Mouse (Mus musculus): Measurements from ENCODE around the gene Pkd1.

The Pkd1 gene

DNA sequence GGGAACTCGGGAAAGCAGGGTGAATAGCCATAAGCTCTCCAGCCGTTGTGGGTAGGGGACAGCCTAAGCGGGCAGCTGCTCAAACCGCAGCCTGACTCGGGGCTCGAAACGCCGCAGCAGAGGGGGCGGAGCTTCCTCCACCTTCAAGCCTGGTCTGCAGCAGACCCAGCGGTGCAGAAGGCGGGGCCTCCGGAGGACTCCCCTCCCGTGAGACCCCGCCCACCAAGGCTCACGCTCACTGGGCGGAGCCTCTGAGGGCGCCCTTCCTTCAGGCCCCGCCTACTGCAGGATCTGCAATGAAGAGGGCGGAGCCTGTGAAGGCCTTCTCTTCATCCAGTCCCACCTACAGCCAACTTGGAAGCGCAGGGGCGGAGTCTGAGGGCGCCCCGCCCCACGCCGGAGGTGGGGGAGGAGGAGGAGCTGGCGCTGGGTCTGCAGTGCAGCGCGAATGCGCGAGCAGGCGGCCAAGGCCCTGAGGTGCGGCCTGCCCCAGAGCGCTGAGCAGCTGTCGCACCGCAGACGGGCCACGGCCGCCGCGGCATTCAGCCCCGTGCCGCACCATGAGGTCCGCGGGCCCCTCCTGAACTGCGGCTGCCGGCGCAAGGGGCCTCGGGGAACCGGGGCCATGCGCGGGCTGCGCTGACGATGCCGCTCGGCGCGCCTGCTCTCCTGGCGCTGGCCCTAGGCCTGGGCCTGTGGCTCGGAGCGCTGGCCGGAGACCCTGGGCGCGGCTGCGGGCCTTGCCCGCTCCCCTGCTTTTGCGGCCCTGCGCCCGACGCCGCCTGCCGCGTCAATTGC, at the start of gene Pkd1:
Gene Pkd1 (plus strand): TSS at position 217 of the 798 bp plus-strand sequence.
- peak; percentile 99 for DNase-seq (ENCODE audit: low spot score)

DNA sequence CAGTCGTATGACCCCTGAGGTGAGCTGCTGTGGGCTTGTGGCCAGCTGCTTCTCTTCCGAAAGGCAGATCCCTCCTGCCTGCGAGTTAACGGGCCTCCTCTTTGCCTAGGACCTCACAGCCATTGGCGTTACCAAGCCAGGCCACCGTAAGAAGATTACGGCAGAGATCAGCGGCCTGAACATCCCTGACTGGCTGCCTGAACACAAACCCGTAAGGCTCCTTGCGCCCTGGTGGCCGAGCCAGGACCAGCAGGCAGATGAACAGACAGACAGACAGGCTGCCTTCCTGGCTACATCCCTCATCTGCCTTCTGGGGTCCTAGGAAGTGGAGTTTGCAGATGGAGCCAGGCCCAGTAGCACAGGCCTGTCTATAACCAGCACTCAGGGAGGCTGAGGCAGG, 47.4 kb upstream of the Pkd1 start:
- DNase-seq (ENCODE audit: low spot score): no peak

DNA sequence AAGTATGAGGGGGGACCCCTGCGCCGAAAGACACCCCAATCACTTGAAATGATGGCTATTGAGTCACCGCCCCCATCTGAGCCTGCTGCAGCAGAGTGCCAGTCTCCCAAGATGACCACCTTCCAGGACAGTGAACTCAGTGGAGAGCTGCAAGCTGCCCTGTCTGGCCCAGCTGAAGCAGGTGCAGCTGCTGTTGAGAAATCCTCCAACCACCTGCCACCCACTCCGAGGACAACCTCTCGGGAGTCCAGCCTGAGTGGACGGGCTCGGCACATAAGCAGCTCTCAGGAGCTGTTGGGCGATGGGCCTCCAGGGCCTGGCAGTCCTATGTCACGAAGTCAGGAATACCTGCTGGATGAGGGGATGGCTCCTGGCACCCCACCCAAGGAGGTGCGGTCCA, 45.5 kb upstream of the Pkd1 start:
- DNase-seq (ENCODE audit: low spot score): no peak

DNA sequence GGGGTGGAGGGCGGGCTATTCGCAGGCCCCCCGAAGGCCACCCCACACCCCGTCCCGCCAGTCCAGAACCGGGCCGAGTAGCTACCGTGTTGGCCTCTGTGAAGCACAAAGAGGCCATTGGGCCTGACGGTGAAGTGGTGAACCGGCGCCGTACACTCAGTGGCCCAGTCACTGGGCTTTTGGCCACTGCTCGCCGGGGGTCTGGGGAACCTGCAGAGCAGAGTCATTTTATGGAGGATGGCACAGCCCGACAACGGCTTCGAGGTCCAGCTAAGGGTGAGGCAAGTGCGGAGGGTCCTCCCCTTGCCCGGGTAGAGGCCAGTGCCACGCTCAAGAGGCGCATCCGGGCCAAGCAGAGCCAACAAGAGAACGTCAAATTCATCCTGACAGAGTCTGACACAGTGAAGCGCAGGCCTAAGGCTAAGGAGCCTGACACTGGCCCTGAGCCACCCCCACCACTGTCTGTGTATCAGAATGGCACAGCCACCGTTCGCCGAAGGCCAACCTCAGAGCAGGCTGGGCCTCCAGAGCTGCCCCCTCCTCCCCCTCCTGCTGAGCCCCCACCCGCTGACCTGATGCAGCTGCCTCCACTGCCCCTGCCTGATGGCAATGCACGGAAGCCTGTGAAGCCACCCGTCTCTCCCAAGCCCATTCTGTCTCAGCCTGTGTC, 44.2 kb upstream of the Pkd1 start:
- DNase-seq (ENCODE audit: low spot score): no peak

DNA sequence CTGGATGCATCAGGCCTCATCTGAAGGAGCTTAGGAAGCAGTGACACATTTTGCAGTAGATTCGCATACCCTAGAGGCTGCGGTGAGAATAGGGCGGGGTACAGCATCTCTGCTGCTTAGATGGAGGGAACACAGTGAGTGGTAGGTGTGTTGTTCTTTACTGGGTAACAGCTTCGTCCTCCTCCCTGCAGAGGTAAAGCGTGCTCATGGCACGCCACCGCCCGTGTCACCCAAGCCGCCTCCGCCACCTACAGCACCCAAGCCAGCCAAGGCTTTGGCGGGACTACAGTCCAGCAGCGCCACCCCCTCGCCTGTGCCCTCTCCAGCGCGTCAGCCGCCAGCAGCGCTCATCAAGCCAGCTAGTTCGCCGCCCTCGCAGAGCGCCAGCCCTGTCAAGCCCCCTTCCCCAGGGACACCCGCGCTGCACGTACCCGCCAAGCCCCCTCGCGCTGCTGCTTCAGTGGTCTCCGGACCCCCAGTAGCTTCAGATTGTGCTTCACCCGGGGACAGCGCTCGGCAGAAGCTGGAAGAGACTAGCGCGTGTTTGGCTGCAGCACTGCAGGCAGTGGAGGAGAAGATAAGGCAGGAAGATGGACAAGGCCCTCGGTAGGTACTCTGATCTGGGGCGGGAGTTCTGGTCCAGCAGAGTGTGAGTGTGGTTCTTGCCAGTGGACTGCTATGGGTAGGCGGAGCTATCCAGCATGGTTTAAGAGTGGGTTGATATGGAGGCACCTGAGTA, 43.1 kb upstream of the Pkd1 start:
- DNase-seq (ENCODE audit: low spot score): no peak

DNA sequence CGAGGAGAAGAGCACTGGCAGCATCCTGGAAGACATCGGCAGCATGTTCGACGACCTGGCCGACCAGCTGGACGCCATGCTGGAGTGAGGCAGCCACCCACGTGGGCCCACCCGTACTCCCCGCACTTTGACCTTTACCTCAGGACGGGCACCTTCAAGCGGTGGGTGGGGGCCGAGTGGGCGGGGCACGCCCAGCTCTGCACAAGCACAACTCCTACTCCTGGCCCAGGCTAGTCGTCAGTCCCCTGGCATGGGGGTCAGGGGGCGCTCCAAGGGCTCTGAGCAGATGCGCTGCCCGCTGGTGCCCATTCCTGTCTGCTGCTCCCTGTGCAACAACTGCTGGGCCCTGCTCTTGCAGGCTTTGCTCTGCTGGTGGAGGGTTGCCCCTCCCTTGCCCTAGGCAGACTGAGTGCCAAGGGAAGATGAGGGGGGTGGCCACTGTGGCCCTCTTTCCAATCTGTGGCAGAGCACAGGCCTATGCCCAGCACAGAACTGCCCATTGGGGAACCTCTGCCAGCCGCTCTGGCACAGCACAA, 42.4 kb upstream of the Pkd1 start:
- DNase-seq (ENCODE audit: low spot score): no peak

DNA sequence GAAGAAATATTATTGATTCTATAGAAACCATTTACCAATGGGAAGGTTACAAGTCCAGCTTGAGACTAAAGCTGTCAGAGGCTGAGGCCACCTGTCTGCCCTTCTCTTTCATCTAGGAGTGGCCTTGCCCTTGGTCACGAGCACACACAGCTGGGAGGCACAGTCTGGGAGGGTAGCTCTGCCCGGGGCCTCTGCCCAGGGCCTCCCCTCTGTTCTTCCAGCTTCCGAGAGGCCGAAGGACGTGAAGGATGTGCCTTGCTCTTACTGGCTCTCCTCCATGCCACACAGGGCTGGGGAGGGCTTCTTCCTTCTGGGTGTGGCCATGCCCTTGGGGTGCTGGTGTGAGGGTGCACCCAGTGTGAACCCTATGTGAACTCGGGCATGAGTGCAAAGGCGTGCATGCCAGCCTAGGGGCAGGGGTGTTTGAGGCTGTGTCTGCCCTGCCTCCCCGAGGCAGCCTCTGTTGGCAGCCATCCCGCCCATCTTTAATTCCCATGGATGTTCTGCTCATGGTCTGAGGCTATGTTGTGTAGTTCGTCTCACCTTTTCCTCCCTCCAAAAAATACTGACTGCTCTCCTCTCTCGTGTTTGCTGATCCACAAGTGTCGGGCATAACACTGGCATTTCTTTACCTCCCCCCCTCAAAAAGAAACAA, 41.7 kb upstream of the Pkd1 start:
- no peak for DNase-seq (ENCODE audit: low spot score)

DNA sequence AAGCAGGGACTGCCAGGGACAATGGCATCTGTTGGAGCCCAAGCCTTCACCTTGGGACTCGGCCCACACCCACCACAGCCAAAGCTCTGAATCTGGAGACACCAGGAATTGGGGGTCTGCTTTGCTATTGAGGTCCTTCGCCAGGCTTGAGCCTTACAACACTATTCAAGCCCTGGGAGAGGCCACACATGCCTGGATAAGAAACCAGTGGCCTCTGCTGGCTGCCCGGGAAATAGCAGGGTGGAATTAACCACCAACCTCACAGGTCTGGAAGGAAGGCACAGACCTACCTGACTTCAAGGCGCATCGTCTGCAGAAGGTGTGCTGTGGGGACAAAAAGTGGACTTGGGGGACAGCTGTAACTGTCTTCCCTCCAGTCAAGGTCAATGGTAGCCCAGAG, 36.0 kb upstream of the Pkd1 start:
- peak; percentile 52 for DNase-seq (ENCODE audit: low spot score)

DNA sequence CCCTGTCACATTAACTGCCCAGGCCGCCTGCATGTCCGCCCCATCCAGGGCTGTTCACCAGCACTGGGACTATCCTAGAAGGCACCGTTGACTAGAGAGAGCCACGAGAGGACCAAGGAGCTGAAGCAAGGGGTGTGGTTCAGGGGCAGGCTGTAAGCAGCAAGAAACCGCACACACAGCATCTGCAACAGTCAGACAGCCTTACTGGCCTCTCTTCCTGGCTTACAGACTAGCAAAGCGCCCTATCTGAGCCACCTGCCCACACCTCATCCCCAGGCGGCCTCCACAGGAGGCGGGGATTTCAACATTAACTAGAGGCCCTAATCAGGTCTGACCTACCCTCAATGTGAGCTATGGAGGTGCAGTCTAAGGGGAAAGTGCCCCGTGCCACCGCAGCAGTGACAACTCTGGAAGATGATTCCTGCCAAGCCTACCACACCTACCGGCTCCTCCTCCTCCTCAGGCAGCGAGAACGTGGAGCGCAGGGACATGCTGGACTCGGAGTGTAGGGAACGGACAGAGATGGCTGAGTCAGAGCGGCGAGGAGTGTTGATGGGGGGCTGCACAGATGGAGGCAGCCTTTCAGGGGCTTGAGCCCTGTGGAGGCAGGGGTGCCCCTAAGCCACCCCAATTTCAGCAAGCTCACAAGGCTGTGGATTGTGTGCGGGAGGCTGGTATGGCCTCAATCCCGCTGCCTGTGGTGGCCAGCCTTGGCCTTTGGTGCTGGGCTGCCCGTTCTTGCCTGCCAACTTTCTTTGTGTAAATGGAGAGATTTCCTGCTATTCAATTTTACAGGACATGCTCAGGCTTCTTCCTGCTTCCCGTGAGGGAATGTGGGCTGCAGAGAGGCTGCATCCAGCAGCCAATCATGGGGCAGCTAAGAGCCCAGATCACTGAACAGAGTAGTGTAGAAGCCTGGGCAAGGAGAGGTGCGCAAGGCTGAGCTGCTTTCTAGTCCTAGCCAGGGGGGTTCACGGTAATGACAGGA, 35.1 kb upstream of the Pkd1 start:
- DNase-seq (ENCODE audit: low spot score): no peak

DNA sequence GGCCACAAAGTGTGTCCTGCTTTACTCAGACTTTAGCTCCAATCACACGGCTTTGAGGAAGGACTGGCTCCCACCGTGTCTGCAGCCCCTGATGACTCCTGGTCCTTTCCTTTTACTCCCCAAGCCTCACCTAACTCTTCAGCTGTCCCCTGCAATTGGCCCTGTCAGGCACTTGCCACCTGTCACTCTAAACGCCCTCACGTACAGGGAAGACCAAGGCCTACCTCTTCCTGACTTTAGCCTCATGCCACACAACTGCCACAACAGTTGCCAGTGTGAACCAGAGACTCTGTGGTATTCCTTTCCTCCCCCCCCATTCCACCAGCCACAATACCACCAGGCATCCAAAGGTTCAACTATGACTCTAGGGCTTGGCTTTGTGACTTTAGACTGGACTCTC, 29.2 kb upstream of the Pkd1 start:
- no peak for DNase-seq (ENCODE audit: low spot score)

DNA sequence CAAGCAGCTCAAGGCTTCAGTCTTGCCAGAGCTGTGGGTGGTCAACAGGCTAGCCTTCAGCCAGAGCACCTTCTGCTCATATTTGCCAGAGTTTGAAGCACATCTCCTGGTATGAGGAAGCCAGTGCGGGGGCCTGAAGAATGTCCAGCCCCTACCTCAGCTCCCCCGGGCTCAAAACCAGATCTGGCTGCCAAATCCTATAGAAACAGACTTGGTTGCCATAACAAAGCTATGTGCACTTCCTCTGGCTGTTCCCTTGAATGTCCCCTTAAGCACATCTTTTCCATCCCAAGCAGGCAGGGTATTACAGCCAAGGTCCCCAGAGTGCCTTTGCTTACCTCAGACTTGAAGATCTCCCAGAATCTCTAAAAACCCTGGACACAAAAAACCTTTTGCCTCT, 24.9 kb upstream of the Pkd1 start:
- DNase-seq (ENCODE audit: low spot score): no peak

DNA sequence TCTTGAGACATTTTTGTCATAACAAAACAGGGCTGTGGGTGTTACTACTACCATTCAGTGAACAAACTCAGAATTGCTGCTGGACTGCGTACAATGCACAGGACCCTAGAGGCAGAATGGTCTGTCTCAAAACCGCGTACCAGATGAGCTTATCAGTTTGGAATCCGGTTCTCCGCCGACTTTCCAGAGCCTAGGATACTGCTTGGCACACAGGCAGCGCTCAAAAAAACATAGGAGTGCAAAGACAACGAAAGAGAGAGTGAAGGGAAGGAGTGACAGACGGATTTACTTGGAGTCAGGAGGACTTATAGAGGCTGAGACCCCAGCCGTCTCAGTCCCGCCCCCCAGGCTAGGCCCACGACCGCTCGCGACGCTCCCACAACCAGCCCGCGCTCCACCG, 22.3 kb upstream of the Pkd1 start:
- DNase-seq (ENCODE audit: low spot score): no peak

DNA sequence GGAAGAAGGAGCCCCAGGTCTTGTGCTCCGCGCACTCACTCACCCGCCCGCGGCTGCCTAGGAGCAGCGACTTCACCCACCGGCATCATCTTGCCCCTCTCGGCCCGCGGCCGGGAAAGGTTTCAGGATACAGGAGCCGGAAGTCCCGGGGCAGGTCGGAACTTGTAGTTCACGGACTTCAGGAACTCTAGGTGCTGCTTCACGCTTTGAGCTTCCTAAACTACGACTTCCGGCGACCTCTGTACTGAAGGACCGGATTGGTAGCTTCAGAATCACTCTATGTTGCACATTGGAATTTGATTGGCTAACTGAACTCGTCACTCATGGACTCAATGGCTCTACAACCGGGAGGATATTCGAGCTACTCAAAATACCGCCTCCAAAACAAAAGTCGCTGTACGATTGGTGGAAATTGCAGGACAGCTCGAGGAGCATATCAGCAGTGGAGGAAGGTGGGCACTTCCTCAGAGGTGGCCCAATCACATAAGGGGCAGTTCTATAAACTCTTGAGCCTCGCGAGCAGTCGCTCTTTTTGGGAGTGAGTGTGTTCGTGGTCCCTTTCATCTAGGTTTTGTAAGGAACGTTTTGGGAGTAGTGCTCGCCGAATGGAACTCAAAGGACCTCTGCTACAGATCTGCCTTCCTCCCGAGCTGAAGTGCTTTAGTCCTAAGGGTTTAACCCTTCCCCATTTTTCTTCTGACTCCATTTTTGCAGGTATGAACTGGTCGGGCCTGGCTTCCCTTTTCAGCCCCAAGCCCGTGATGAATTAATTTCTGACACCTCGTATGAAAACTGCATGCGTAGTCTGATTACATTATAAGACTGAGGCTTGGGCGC, 21.7 kb upstream of the Pkd1 start, which contains the start of gene Traf7:
Gene Traf7 (minus strand): TSS at position 216 of the 837 bp plus-strand sequence.
- DNase-seq (ENCODE audit: low spot score): peak; percentile 92

DNA sequence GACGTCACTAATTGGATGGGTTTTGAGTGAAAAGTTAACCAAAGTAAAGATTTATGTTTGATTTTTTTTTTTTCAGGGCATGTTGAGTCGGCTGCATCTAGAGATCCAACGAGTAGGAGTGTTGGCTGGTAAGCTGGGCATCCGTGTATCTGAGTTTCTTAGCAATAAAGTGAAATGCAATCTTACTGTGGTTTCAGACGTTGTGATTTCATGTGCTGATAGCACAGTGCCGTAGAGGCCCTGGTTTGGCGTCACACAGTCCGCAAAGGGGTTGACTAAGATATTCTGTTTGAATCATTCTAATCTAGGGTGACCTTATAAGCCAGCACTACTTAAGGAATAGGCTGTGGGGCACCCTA, 21.1 kb upstream of the Pkd1 start:
- DNase-seq (ENCODE audit: low spot score): no peak

DNA sequence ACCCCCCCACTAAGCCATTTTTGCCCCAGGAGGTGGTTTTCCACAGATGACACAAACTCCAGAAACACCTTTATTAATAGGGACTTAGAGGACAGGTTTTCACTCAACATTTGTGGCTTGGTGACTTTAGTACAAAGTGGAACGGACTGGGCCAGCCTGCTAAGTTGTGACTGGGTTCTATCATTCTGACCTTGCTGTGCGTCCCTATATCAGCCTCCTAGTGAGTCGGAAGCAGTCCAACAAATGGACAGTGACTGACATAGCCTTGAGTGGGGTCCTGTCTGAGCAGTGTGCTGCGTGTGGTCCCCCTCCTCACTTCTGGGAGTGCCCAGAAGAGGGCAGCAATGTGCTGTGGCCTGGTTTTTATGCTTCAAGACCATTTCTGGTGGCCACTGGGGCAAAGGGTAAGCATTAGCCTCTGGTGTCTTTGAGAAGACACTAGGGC, 20.6 kb upstream of the Pkd1 start:
- peak; percentile 42 for DNase-seq (ENCODE audit: low spot score)

DNA sequence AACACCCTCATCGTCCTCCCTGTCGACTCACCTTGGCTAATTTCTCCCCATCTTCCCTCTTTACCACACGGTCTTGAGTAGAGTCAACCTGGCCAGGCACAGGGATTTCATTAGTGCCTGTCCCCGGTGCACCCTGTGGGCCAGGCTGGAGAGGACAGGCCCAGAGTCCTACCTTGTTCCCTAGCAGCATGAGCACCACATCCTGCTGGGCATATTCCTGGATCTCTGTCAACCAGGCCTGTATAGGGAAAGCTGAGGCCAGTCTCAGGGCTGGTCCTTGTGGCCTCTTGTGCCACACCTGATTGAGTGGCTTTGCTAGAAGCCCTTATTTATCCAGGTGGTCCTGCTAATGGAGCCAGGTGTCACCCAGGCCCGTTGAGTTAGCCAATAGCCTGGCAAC, 19.8 kb upstream of the Pkd1 start:
- no peak for DNase-seq (ENCODE audit: low spot score)

DNA sequence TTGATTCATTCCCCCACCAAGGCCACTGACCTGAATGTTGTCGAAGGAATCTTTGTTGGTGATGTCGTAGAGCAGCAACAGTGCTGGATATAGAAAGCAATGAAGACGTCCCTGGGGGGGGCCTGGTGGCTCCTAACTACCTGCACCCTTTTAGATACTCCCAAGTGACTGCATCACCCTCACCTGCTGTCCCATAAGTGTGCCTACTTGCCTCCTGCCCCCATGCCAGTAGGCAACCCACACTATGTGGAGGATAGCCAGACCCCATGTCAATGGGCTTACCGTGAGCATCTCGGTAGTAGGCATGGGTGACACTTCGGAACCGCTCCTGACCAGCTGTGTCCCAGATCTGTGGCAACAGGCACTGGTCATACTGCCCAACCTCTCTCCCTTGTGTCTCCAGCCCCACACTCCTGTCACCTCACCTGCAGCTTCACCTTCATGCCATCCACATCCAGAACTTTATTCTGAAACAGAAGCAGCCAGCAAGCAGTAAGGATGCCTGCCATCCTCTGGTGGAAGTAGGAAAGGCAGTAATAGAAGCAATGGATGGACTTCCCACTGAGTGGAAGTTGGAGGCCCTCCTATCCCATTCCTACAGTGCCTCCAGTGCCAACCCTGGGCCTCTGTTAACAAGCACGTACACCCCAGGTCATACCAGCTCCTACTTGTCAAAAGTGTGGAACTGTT, 19.1 kb upstream of the Pkd1 start:
- DNase-seq (ENCODE audit: low spot score): no peak

DNA sequence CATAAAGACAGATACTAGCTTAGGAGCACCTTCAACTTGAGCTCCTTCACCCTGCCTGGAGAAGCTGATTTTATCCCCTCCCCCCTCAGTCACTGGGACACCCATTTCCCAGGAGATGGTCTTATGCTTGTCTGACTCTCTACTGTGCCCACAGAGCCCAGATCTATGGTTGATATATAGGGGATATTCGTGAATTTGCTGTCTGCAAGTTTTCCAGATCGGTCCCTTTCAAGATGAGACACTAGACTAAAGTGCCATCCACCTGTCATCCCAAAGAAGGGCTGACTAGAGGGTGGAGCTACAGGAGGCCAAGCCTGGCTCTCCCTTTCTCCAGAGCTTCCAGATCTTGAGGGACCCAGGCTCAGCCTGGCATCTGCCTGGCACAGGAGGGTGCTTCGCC, 18.6 kb upstream of the Pkd1 start:
- no peak for DNase-seq (ENCODE audit: low spot score)

DNA sequence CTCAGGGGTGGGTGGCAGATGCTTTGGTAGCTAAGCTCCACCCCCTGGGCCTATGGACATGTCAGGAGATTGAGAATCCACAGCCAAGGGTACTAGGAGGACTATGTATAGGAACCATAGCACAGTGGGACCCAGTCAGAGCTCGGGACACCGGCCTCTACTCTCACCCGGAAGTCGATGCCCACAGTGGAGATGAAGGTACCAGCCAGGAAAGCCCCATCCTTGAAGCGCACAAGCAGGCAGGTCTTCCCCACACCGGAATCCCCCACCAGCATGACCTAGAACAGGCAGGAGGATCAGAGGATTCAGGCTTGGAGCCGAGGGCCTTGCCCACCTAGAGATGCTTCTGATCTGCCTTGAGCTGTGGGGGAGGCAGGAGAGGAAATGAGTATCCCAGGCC, 17.6 kb upstream of the Pkd1 start:
- no peak for DNase-seq (ENCODE audit: low spot score)
